Mouse (Mus musculus): Measurements from ENCODE around the gene Plk5. TPM values are rescaled to one million over a fixed set of nuclear protein-coding genes. Genes with fewer than 3 reads are reported as not detected.

Plk5 gene
- polyA plus RNA-seq, 2 experiments = 0.48 to 1.9 TPM

- no peak overlapping the region for H3K9ac ChIP-seq (ENCODE audit: low read depth, low read length, severe bottlenecking)
- 80% methylated on average over 21 of the region's 21 CpGs for WGBS
Measured at GRCm38 (mm10) chr10:80325045-80325444, 31.2 kb upstream of the Plk5 start.

GRCm38 (mm10) chr10:80329273-80330081 lies 26.8 kb upstream of the Plk5 start, which contains the start of the genes Pcsk4 and Reep6:
Pcsk4 (minus strand) TSS chr10:80329498.
Reep6 (plus strand) TSS chr10:80329953.
- H3K9ac ChIP-seq (ENCODE audit: low read depth, low read length, severe bottlenecking) = peak within 1 kb of the TSS; percentile 32
- ATAC-seq (ENCODE audit: low FRiP score, low read depth) (peak; percentile 94), DNase-seq (ENCODE audit: low spot score) (peak; percentile 90)
- no peaks in the 10 kb centered on the region for H3K36me3 ChIP-seq (ENCODE audit: control insufficient read depth, insufficient read depth, low read length)
- H3K4me2 ChIP-seq (replicated peaks; ENCODE audit: low read depth, low read length, severe bottlenecking) = peak within 1 kb of the TSS; percentile 81
- H3K4me1 ChIP-seq (ENCODE audit: control insufficient read depth, insufficient read depth, low read length) = peaks cover 10% of the 10 kb centered on the region
- no peak within 1 kb of the TSS for H3K27ac ChIP-seq (replicated peaks; ENCODE audit: low read depth, low read length)
- no peaks in the 10 kb centered on the region for H3K27me3 ChIP-seq (ENCODE audit: control insufficient read depth, insufficient read depth, low read length)
- peak within 1 kb of the TSS; percentile 47 for H3K4me3 ChIP-seq (replicated peaks; ENCODE audit: low read length)
- no peak for TF ChIP-seq POLR2A (IDR thresholded peaks at IDR 0.05; ENCODE audit: borderline replicate concordance, extremely low read depth, insufficient read depth, insufficient read length)
- H3K9me3 ChIP-seq (ENCODE audit: control insufficient read depth, low read length) = no peaks in the 10 kb centered on the region
- WGBS = 3% methylated on average over 33 of the region's 36 CpGs

More at GRCm38 (mm10) chr10:80325045-80325444, 31.2 kb upstream of the Plk5 start:
- no peak for TF ChIP-seq POLR2A (IDR thresholded peaks at IDR 0.05; ENCODE audit: borderline replicate concordance, extremely low read depth, insufficient read depth, insufficient read length)
- no peak for ATAC-seq (ENCODE audit: low FRiP score, low read depth)
- H3K4me1 ChIP-seq (ENCODE audit: control insufficient read depth, insufficient read depth, low read length) = peaks cover 12% of the 10 kb centered on the region; the same call in 1 of the 2 replicates
- no peaks in the 10 kb centered on the region for H3K9me3 ChIP-seq (ENCODE audit: control insufficient read depth, low read length)
- no peaks in the 10 kb centered on the region for H3K27me3 ChIP-seq (ENCODE audit: control insufficient read depth, insufficient read depth, low read length)
- H3K4me2 ChIP-seq (replicated peaks; ENCODE audit: low read depth, low read length, severe bottlenecking) = no peak overlapping the region
- H3K27ac ChIP-seq (replicated peaks; ENCODE audit: low read depth, low read length) = no peak overlapping the region
- no peak overlapping the region for H3K4me3 ChIP-seq (replicated peaks; ENCODE audit: low read length)
- no peaks in the 10 kb centered on the region for H3K36me3 ChIP-seq (ENCODE audit: control insufficient read depth, insufficient read depth, low read length)
- DNase-seq (ENCODE audit: low spot score) = no peak

- Histone ChIP-seq H3K4me2 (replicated peaks; ENCODE audit: low read depth, low read length, severe bottlenecking) (peak overlapping the region; percentile 81), H3K9ac (ENCODE audit: low read depth, low read length, severe bottlenecking) (peak overlapping the region; percentile 32), H3K4me1 (ENCODE audit: control insufficient read depth, insufficient read depth, low read length) (peaks cover 10% of the 10 kb centered on the region), H3K9me3 (ENCODE audit: control insufficient read depth, low read length) (no peaks in the 10 kb centered on the region), H3K27me3 (ENCODE audit: control insufficient read depth, insufficient read depth, low read length) (no peaks in the 10 kb centered on the region), H3K4me3 (replicated peaks; ENCODE audit: low read length) (peak overlapping the region; percentile 47), H3K36me3 (ENCODE audit: control insufficient read depth, insufficient read depth, low read length) (no peaks in the 10 kb centered on the region), H3K27ac (replicated peaks; ENCODE audit: low read depth, low read length) (no peak overlapping the region)
- DNase-seq (ENCODE audit: low spot score) = no peak
- no peak for TF ChIP-seq POLR2A (IDR thresholded peaks at IDR 0.05; ENCODE audit: borderline replicate concordance, extremely low read depth, insufficient read depth, insufficient read length)
- WGBS = 2% methylated on average over 28 of the region's 41 CpGs
- ATAC-seq (ENCODE audit: low FRiP score, low read depth) = no peak
Measured at GRCm38 (mm10) chr10:80330084-80330483, 26.2 kb upstream of the Plk5 start.

- TF ChIP-seq POLR2A (IDR thresholded peaks at IDR 0.05; ENCODE audit: borderline replicate concordance, extremely low read depth, insufficient read depth, insufficient read length) = no peak
- Histone ChIP-seq H3K27me3 (ENCODE audit: control insufficient read depth, insufficient read depth, low read length) (no peaks in the 10 kb centered on the region), H3K4me3 (replicated peaks; ENCODE audit: low read length) (no peak overlapping the region), H3K4me2 (replicated peaks; ENCODE audit: low read depth, low read length, severe bottlenecking) (0 out of 2 replicates have a peak overlapping the region, but pooled peaks have one; percentile 1), H3K9me3 (ENCODE audit: control insufficient read depth, low read length) (no peaks in the 10 kb centered on the region), H3K9ac (ENCODE audit: low read depth, low read length, severe bottlenecking) (no peak overlapping the region), H3K27ac (replicated peaks; ENCODE audit: low read depth, low read length) (no peak overlapping the region), H3K4me1 (ENCODE audit: control insufficient read depth, insufficient read depth, low read length) (peaks cover 10% of the 10 kb centered on the region), H3K36me3 (ENCODE audit: control insufficient read depth, insufficient read depth, low read length) (no peaks in the 10 kb centered on the region)
- WGBS = 77% methylated on average over 2 of the region's 2 CpGs
- no peak for DNase-seq (ENCODE audit: low spot score)
- no peak for ATAC-seq (ENCODE audit: low FRiP score, low read depth)
Measured at GRCm38 (mm10) chr10:80330888-80331287, 25.4 kb upstream of the Plk5 start.

- Histone ChIP-seq H3K4me2 (replicated peaks; ENCODE audit: low read depth, low read length, severe bottlenecking) (no peak overlapping the region), H3K36me3 (ENCODE audit: control insufficient read depth, insufficient read depth, low read length) (no peaks in the 10 kb centered on the region), H3K9me3 (ENCODE audit: control insufficient read depth, low read length) (no peaks in the 10 kb centered on the region), H3K27me3 (ENCODE audit: control insufficient read depth, insufficient read depth, low read length) (no peaks in the 10 kb centered on the region), H3K4me3 (replicated peaks; ENCODE audit: low read length) (no peak overlapping the region), H3K27ac (replicated peaks; ENCODE audit: low read depth, low read length) (no peak overlapping the region), H3K4me1 (ENCODE audit: control insufficient read depth, insufficient read depth, low read length) (peaks cover 10% of the 10 kb centered on the region), H3K9ac (ENCODE audit: low read depth, low read length, severe bottlenecking) (no peak overlapping the region)
- TF ChIP-seq POLR2A (IDR thresholded peaks at IDR 0.05; ENCODE audit: borderline replicate concordance, extremely low read depth, insufficient read depth, insufficient read length) = no peak
- ATAC-seq (ENCODE audit: low FRiP score, low read depth) (no peak), DNase-seq (ENCODE audit: low spot score) (no peak)
- 70% methylated on average over 10 of the region's 10 CpGs for WGBS
Measured at GRCm38 (mm10) chr10:80331636-80332524, 24.4 kb upstream of the Plk5 start.
